Mouse (Mus musculus) stomach, embryonic 14.5 days (tissue): ENCODE data around the gene Preb. TPM values are rescaled to one million over a fixed set of nuclear protein-coding genes. Genes with fewer than 3 reads are reported as not detected.

Experiments
- ATAC-seq: fragments of 200-750 bp; cut with Nextera tagmentation; 2 replicates; pipeline ENCODE4 v1.8.0; 2017; ENCODE audit warnings: low read depth, moderate TSS enrichment; ENCODE audit not compliant: insufficient number of reproducible peaks, insufficient read depth, low FRiP score
- H3K27ac ChIP-seq: fragments of 300-500 bp; sonication (generic); 2 replicates; pipeline ENCODE4 v1.5.1; 2014; ENCODE audit warnings: mild to moderate bottlenecking, low read length, moderate library complexity, mixed read lengths
- H3K27me3 ChIP-seq: fragments of 300-500 bp; sonication (generic); 2 replicates; pipeline ENCODE4 v1.6.1; 2014; ENCODE audit warnings: low read length, control low read depth, mixed read lengths; ENCODE audit not compliant: control insufficient read depth, insufficient read depth
- H3K36me3 ChIP-seq: fragments of 300-500 bp; sonication (generic); 2 replicates; pipeline ENCODE4 v1.6.1; 2014; ENCODE audit warnings: mild to moderate bottlenecking, control low read depth, low read length, moderate library complexity, mixed read lengths; ENCODE audit not compliant: control insufficient read depth, insufficient read depth
- H3K4me1 ChIP-seq: fragments of 300-500 bp; sonication (generic); 2 replicates; pipeline ENCODE4 v1.6.1; 2014; ENCODE audit warnings: low read length, control low read depth, mixed read lengths; ENCODE audit not compliant: control insufficient read depth, insufficient read depth
- H3K4me2 ChIP-seq: fragments of 300-500 bp; sonication (generic); replicated peaks from 2 replicates; pipeline ENCODE4 v1.6.1; 2014; ENCODE audit warnings: low read depth, low read length, control low read depth
- H3K4me3 ChIP-seq: fragments of 300-500 bp; sonication (generic); 2 replicates; pipeline ENCODE4 v1.5.1; 2014; ENCODE audit warnings: low read depth, low read length, control low read depth
- H3K9ac ChIP-seq: fragments of 300-500 bp; sonication (generic); replicated peaks from 2 replicates; pipeline ENCODE4 v1.6.1; 2014; ENCODE audit warnings: low read depth, mild to moderate bottlenecking, control low read depth, low read length, moderate library complexity, mixed read lengths
- H3K9me3 ChIP-seq: fragments of 300-500 bp; sonication (generic); 2 replicates; pipeline ENCODE4 v1.6.1; 2016; ENCODE audit warnings: low read depth, low read length, control low read depth; ENCODE audit not compliant: control insufficient read depth
- WGBS: fragments of 180-500 bp; shearing (Covaris S2); extraction: QIAGEN DNeasy Blood & Tissue Kit; methylation state at CpG from one replicate; pipeline ENCODE4 v1.1.7; 2014; 5-methylcytosine and 5-hydroxymethylcytosine counted together
- polyA plus RNA-seq: library from polyadenylated mRNA; unstranded; fragments of >200 nt; fragmentation: Nextera tagmentation; extraction: Ambion mirVana; gene quantifications from 2 replicates; pipeline ENCODE4 v1.2.1, GENCODE M21; 2014

Preb gene
- polyA plus RNA-seq, 1 experiment from 2014 or later, result 102 TPM

DNA sequence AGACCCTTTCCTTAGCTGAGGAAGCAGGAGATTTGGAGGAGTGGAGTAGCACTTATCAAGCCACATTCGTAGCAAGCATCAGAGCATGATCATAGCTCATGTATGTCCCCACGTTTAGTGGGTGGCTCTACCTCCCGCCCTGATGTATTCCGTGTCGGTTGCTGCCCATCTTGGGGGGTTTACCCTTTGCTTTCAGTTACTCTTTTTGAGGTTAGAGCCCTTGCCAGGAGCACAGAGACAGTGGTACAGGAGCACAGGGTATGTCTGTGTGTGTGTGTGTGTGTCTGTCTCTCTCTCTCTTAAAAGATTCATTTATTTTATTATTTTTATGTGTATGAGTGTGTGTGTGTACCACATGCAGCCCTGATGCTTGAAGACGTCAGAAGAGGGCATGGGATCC, 37.0 kb downstream of the Preb start:
- H3K4me3 ChIP-seq, result no peak overlapping the region
- no peak for ATAC-seq
- H3K9ac ChIP-seq, result no peak overlapping the region
- H3K9me3 ChIP-seq, result no peaks in the 10 kb centered on the region
- peak overlapping the region; percentile 84; the same call in 1 of the 2 replicates for H3K4me2 ChIP-seq
- H3K27ac ChIP-seq, result no peak overlapping the region
- WGBS, result 74% methylated on average over 6 of the region's 6 CpGs
- peaks cover 23% of the 10 kb centered on the region for H3K36me3 ChIP-seq
- H3K4me1 ChIP-seq, result peaks cover 15% of the 10 kb centered on the region
- H3K27me3 ChIP-seq, result no peaks in the 10 kb centered on the region

DNA sequence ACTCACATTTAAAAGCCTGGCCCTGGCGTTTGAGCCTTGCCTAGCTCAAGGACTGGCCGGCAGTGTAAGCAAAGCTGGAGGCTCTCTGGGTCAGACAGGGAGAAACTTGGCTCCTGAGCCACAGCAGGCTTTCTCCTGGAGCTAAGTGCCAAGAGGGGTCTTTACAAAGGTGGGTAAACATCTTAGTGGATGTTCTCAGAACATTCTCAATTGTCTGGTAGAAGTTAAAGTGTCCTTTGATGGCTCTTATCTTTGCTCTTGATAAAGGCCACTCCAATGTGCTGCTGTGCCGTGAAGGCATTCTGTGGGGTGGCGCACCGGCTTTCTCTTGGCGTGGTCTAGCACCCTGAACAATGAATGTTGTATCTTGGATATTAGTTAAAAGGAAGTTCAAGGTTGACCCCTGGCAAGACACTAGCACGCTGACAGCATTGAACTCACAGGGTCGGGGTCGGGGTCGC, 37.5 kb downstream of the Preb start:
- Histone ChIP-seq H3K9ac (0 out of 2 replicates have a peak overlapping the region, but pooled peaks have one; percentile 37), H3K27me3 (no peaks in the 10 kb centered on the region), H3K4me2 (peak overlapping the region; percentile 84), H3K4me1 (peaks cover 15% of the 10 kb centered on the region), H3K36me3 (peaks cover 28% of the 10 kb centered on the region), H3K9me3 (no peaks in the 10 kb centered on the region), H3K27ac (peak overlapping the region; percentile 81; the same call in 1 of the 2 replicates), H3K4me3 (peak overlapping the region; percentile 37; the same call in 1 of the 2 replicates)
- ATAC-seq, result no peak
- 53% methylated on average over 10 of the region's 10 CpGs for WGBS

DNA sequence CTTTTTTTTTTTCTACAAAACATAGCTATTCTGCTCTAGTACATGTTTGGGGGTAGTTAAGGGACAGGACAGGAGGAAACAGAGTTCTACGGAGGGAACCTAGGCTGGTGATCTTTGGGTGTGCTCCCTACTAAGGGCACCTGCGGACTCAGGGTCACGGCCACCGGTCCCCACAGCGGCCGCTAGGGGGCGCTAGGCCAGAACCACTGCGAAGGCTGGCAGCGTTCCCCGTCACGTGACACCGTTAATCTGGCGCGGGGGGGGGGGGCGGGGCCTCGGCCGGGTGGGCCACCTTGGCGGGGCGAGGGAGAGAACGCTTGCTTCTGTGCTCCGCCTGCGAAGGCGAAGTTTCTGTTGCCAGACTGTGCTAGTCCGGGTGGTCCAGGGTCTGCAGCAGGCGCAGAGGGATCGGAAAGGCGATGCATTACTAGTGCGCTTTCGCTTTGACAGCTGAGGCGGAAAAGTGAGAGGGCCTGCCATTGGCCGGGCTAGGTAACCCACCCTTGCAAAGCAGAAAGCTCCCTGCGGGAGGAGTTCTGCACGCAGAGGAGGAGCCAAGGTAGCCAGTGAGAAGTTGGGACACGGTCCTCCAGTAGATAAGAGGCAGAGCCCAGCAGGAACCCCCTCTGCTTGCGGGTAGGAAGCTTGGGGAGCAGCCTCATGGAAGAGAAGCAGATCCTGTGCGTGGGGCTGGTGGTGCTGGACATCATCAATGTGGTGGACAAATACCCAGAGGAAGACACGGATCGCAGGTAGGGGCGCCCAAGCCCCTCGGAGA, 38.7 kb downstream of the Preb start, which contains the start of gene Khk:
Gene Khk, plus strand, starts transcription at position 176 of the 778 bp plus-strand sequence.
- WGBS, result 1% methylated on average over 39 of the region's 40 CpGs
- no peaks in the 10 kb centered on the region for H3K27me3 ChIP-seq
- peak within 1 kb of the TSS; percentile 84 for H3K4me2 ChIP-seq
- H3K27ac ChIP-seq, result peak within 1 kb of the TSS; percentile 81
- peak; percentile 85 for ATAC-seq
- peaks cover 37% of the 10 kb centered on the region for H3K36me3 ChIP-seq
- peak within 1 kb of the TSS; percentile 37 for H3K4me3 ChIP-seq
- peak within 1 kb of the TSS; percentile 37 for H3K9ac ChIP-seq
- H3K4me1 ChIP-seq, result peaks cover 18% of the 10 kb centered on the region
- H3K9me3 ChIP-seq, result no peaks in the 10 kb centered on the region

DNA sequence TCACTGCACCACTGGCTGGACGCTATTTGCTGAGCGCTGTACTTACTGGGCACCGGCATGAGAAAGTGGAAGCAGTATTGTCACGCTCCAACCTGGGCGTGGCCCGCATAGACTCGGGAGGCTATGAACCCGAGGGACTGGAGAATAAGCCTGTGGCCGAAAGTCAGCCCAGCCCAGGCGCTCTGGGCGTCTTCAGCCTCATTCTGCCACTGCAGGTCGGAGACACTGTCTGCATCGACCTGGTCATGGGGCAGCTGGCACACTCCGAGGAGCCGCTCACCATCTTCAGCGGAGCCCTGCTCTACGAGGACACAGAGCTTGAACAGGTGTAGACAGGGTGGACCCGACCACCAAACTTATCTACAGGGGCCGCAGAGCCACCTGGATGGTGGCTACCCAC, 39.5 kb downstream of the Preb start:
- Histone ChIP-seq H3K27me3 (no peaks in the 10 kb centered on the region), H3K4me3 (0 out of 2 replicates have a peak overlapping the region, but pooled peaks have one; percentile 0), H3K9ac (no peak overlapping the region), H3K36me3 (peaks cover 37% of the 10 kb centered on the region), H3K9me3 (no peaks in the 10 kb centered on the region), H3K4me1 (peaks cover 19% of the 10 kb centered on the region), H3K27ac (no peak overlapping the region), H3K4me2 (peak overlapping the region; percentile 84; the same call in 1 of the 2 replicates)
- WGBS, result 51% methylated on average over 19 of the region's 19 CpGs
- ATAC-seq, result no peak

DNA sequence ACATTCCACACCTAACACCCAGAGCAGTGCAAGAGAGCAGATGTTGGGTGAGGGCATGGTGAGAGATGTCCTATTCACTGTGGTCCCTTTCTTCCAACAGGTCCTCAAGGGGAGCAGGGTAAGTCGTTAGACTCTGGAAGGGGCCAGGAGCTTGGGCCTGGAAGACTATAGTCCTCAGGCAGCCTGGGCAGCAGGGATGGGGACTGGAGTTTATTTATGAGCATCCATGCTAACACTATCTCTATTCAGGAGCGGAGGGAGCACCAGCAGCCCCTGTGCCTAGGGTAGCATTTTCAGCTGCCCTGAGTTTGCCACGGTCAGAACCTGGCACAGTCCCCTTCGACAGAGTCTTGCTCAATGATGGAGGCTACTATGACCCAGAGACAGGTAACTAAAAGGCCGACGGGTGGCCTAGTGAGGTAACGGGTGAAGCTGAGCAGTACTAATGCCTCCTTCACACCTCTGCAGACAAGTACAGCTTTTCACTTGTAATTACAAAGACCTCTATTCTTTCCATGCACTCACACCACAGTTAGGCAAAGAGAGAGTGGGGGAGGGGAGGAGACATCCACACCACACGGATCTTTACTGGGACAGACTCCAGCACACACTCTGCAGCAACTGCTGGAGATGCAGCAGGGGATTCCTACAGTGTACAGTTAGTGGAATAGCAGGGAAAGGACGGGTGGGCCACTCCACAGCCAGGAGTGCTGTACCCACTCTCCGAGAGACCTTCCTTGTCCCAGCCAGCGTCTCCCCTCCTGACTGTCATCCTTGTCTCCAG, 40.1 kb downstream of the Preb start:
- H3K4me3 ChIP-seq, result no peak overlapping the region
- H3K4me1 ChIP-seq, result peaks cover 22% of the 10 kb centered on the region
- H3K36me3 ChIP-seq, result peaks cover 37% of the 10 kb centered on the region
- ATAC-seq, result no peak
- H3K9me3 ChIP-seq, result no peaks in the 10 kb centered on the region
- H3K9ac ChIP-seq, result no peak overlapping the region
- H3K27ac ChIP-seq, result no peak overlapping the region
- 70% methylated on average over 11 of the region's 11 CpGs for WGBS
- H3K4me2 ChIP-seq, result no peak overlapping the region
- H3K27me3 ChIP-seq, result no peaks in the 10 kb centered on the region

DNA sequence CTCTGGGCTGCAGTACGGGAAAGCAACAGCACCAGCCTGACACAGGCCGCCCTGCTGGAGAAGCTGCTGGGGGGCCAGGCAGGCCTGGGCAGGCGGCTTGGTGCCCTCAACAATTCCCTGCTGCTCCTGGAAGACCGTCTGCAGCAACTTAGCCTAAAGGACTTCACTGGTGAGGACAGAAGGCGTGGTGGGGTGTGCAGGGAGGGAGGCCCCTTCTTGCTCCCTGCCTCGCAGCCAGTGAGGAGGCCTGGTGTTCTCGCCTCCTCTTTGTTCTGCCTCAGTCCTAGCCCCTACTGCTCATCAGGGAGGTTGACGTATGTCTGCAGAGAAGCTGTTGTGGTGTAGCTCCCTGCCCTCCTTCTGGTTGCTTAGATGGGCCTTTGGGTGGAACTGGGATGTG, 41.5 kb downstream of the Preb start:
- Histone ChIP-seq H3K9me3 (no peaks in the 10 kb centered on the region), H3K27me3 (no peaks in the 10 kb centered on the region), H3K4me2 (no peak overlapping the region), H3K27ac (no peak overlapping the region), H3K4me1 (peaks cover 22% of the 10 kb centered on the region), H3K9ac (no peak overlapping the region), H3K4me3 (no peak overlapping the region), H3K36me3 (peaks cover 37% of the 10 kb centered on the region)
- WGBS, result 72% methylated on average over 8 of the region's 8 CpGs
- no peak for ATAC-seq

DNA sequence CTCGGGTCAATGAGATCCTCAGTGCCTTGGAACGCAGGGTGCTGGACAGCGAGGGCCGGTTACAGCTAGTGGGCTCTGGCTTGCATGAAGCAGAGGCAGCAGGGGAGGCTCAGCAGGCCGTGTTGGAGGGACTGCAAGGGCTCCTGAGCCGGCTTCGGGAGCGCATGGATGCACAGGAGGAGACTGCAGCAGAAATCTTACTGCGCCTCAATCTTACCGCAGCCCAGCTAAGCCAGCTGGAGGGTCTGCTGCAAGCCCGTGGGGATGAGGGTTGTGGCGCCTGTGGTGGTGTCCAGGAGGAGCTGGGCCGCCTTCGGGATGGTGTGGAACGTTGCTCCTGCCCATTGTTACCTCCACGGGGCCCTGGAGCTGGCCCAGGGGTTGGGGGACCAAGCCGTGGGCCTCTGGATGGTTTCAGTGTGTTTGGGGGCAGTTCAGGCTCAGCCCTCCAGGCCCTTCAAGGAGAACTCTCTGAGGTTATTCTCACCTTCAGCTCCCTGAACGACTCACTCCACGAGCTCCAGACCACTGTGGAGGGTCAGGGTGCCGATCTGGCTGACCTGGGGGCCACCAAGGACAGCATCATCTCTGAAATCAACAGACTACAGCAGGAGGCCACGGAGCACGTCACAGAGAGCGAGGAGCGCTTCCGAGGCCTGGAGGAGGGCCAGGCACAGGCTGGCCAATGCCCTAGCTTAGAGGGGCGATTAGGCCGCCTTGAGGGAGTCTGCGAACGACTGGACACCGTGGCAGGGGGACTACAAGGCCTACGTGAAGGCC, 42.1 kb downstream of the Preb start:
- Histone ChIP-seq H3K27ac (no peak overlapping the region), H3K9ac (no peak overlapping the region), H3K9me3 (no peaks in the 10 kb centered on the region), H3K4me2 (no peak overlapping the region), H3K27me3 (no peaks in the 10 kb centered on the region), H3K4me1 (peaks cover 22% of the 10 kb centered on the region), H3K36me3 (peaks cover 37% of the 10 kb centered on the region), H3K4me3 (no peak overlapping the region)
- 86% methylated on average over 31 of the region's 31 CpGs for WGBS
- no peak for ATAC-seq

DNA sequence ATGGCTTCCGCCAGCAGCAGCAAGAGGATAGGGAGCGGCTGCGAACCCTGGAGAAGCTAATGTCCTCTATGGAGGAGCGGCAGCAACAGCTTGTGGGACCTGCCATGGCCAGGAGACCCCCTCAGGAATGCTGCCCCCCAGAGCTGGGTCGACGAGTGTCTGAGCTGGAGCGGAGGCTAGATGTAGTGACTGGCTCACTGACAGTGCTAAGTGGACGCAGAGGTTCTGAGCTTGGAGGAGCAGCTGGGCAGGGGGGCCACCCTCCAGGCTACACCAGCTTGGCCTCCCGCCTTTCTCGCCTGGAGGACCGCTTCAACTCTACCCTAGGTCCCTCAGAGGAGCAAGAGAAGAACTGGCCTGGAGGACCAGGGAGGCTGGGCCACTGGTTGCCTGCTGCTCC, 42.8 kb downstream of the Preb start:
- Histone ChIP-seq H3K9ac (no peak overlapping the region), H3K4me3 (no peak overlapping the region), H3K27ac (no peak overlapping the region), H3K9me3 (no peaks in the 10 kb centered on the region), H3K36me3 (peaks cover 33% of the 10 kb centered on the region), H3K4me1 (peaks cover 22% of the 10 kb centered on the region), H3K27me3 (no peaks in the 10 kb centered on the region), H3K4me2 (no peak overlapping the region)
- ATAC-seq, result no peak
- 90% methylated on average over 11 of the region's 11 CpGs for WGBS
